Mouse (Mus musculus) midbrain, embryonic 13.5 days (tissue): Measurements from ENCODE around the gene Hes6. TPM values are rescaled to one million over a fixed set of nuclear protein-coding genes. Genes with fewer than 3 reads are reported as not detected.

Experiments used
- ATAC-seq: fragments of 200-750 bp; cut with Nextera tagmentation; 2 replicates; pipeline ENCODE4 v1.8.0; 2017; ENCODE audit warnings: mild to moderate bottlenecking, moderate TSS enrichment, moderate library complexity
- H3K27ac ChIP-seq: fragments of 300-500 bp; sonication (generic); 2 replicates; pipeline ENCODE4 v1.5.1; 2015; ENCODE audit warnings: inconsistent platforms, mild to moderate bottlenecking, moderate library complexity
- H3K27me3 ChIP-seq: fragments of 300-500 bp; sonication (generic); 2 replicates; pipeline ENCODE4 v1.6.1; 2015; ENCODE audit warnings: mild to moderate bottlenecking, inconsistent platforms
- H3K36me3 ChIP-seq: fragments of 300-500 bp; sonication (generic); 2 replicates; pipeline ENCODE4 v1.6.1; 2015; ENCODE audit warnings: mild to moderate bottlenecking, inconsistent platforms
- H3K4me1 ChIP-seq: fragments of 300-500 bp; sonication (generic); replicated peaks from 2 replicates; pipeline ENCODE4 v1.6.1; 2015; ENCODE audit warnings: inconsistent platforms
- H3K4me2 ChIP-seq: fragments of 300-500 bp; sonication (generic); replicated peaks from 2 replicates; pipeline ENCODE4 v1.6.1; 2015; ENCODE audit warnings: moderate library complexity, mild to moderate bottlenecking, inconsistent platforms
- H3K4me3 ChIP-seq: fragments of 300-500 bp; sonication (generic); replicated peaks from 2 replicates; pipeline ENCODE4 v1.5.1; 2015; ENCODE audit warnings: mild to moderate bottlenecking, inconsistent platforms
- H3K9ac ChIP-seq: fragments of 300-500 bp; sonication (generic); replicated peaks from 2 replicates; pipeline ENCODE4 v1.6.1; 2015; ENCODE audit warnings: mild to moderate bottlenecking, inconsistent platforms
- H3K9me3 ChIP-seq: fragments of 300-500 bp; sonication (generic); 2 replicates; pipeline ENCODE4 v1.6.1; 2016; ENCODE audit warnings: mild to moderate bottlenecking, inconsistent platforms
- WGBS: fragments of 180-500 bp; shearing (Covaris S2); methylation state at CpG from one replicate; pipeline ENCODE4 v1.1.7; 2015; 5-methylcytosine and 5-hydroxymethylcytosine counted together
- polyA plus RNA-seq: library from polyadenylated mRNA; unstranded; fragments of >200 nt; fragmentation: Nextera tagmentation; extraction: Ambion mirVana; gene quantifications from 2 replicates; pipeline ENCODE4 v1.2.1, GENCODE M21; 2015

Hes6 gene
- polyA plus RNA-seq, 1 experiment from 2014 or later: 357 TPM

DNA sequence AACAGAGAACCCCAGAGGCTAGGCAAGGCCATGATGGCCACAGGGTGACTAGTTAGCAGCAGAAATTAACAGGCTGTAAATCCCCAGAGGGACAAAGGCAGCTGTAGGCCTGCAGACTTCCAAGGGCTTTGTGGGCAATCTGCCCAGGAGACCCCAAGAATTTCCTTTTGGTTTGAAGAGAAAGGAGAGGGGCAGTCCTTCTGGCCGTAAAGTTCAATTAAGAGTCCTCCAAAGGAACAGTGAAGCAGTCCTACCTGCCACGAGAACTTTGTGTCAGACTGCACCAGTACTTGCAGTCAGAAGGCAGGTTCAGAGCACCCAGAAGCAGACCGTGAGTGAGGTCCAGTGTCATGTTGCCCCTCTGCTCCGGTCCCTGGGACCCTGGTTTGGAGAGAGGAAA is 1.1 kb upstream of the Hes6 start:
- peaks cover 26% of the 10 kb centered on the region for H3K36me3 ChIP-seq
- peak overlapping the region; percentile 95 for H3K4me2 ChIP-seq
- 30% methylated on average over 4 of the region's 4 CpGs for WGBS
- H3K9me3 ChIP-seq: no peaks in the 10 kb centered on the region
- peak overlapping the region; percentile 98 for H3K27ac ChIP-seq
- H3K4me1 ChIP-seq: peaks cover 61% of the 10 kb centered on the region
- H3K4me3 ChIP-seq: no peak overlapping the region
- ATAC-seq: no peak
- H3K9ac ChIP-seq: peak overlapping the region; percentile 74; the same call in 1 of the 2 replicates
- H3K27me3 ChIP-seq: no peaks in the 10 kb centered on the region

DNA sequence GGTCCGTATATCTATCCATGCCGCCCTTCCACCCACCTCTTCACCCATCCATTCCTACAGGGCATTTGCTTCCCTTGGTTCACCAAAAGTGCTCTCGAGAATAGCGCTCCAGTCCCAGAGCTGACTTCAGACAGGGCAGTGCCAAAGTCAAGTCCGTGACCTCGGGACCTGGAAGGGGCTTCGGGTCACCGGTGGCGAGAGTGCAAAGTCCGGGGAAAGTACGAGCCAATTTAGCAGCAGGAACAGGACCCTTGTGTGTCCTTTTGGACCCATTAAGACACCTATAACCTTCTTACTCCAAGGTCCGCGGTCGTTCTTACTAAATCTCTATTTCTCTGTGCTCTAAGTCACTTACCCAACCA is 321 bp downstream of the Hes6 start:
- H3K4me2 ChIP-seq: peak overlapping the region; percentile 95
- peaks cover 61% of the 10 kb centered on the region for H3K4me1 ChIP-seq
- H3K9ac ChIP-seq: peak overlapping the region; percentile 74

DNA sequence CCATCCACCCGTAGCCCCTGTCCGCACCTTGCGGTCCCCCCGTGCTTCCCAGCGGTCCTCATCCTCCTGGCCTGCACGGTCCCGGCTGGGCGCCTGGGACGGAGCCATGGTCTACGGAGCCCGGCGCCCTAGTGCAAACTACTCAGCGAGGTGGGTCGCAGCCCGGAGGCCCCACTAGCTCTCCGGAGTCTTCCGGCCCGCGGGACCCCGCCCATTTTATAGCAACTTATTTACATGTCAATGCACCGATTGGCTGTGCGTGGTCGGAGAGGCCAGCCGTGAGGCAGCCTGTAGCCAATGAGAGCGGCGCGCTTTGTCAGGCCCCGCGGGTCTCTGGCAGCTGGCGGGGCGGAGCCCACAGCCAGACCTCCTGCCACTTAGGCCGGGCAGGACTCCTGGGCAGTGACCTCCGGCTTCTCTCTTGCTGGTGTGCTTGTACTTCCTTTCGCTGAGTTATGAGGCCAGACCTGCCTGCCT is 770 bp downstream of the Hes6 start:
- H3K9ac ChIP-seq: peak overlapping the region; percentile 96
- peak; percentile 91 for ATAC-seq
- peak overlapping the region; percentile 81 for H3K4me3 ChIP-seq
- under 1% methylated on average over 34 of the region's 34 CpGs for WGBS
- no peaks in the 10 kb centered on the region for H3K27me3 ChIP-seq
- H3K9me3 ChIP-seq: no peaks in the 10 kb centered on the region
- H3K27ac ChIP-seq: peak overlapping the region; percentile 98
- H3K4me1 ChIP-seq: peaks cover 61% of the 10 kb centered on the region
- peak overlapping the region; percentile 95 for H3K4me2 ChIP-seq
- H3K36me3 ChIP-seq: peaks cover 17% of the 10 kb centered on the region

More for the DNA sequence above, 321 bp downstream of the Hes6 start:
- Histone ChIP-seq H3K27me3 (no peaks in the 10 kb centered on the region), H3K36me3 (peaks cover 20% of the 10 kb centered on the region), H3K4me3 (peak overlapping the region; percentile 81), H3K9me3 (no peaks in the 10 kb centered on the region), H3K27ac (peak overlapping the region; percentile 98)
- ATAC-seq: no peak
- under 1% methylated on average over 14 of the region's 14 CpGs for WGBS

DNA sequence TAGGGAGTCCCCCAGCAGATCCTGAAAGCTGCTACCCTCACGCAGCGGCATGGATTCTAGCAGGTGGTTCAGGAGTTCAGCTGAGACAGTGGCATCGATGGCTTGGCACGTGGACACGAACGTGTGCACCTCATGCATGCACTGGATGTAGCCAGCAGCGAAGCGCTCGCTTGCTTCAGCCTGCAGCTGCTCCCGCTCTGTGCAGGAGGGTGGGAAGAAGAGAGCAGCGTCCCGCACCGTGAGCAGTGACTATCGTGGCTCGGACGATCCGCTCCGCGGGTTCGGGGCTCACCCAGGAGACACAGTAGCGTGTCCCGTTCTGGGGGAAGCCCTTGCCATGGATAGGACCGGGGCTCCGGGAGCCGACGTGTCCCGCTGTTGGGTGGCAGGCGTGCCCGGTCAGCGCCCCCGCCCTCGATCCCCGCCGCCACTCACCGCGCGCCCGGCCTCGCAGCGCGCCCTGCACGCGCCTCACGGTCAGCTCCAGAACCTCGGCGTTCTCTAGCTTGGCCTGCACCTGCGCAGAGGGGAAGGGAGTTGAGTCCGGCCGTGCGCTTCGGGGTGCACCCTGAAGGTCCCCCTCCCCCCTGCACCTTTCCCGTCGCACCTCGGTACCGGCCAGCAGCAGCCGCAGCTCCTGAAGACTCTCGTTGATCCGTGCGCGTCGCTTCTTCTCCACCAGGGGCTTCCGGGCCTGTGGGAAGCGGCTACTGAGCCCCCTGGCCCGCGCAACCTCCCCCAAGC is 1.4 kb downstream of the Hes6 start:
- peak; percentile 24 for ATAC-seq
- WGBS: 1% methylated on average over 59 of the region's 65 CpGs
- peaks cover 61% of the 10 kb centered on the region for H3K4me1 ChIP-seq

GRCm38 (mm10) chr1:91411631-91412285 is 2.1 kb downstream of the Hes6 start:
- Histone ChIP-seq H3K27me3 (no peaks in the 10 kb centered on the region), H3K9ac (peak overlapping the region; percentile 96), H3K4me1 (peaks cover 58% of the 10 kb centered on the region), H3K27ac (peak overlapping the region; percentile 98), H3K4me2 (peak overlapping the region; percentile 95), H3K4me3 (peak overlapping the region; percentile 81), H3K9me3 (no peaks in the 10 kb centered on the region), H3K36me3 (peaks cover 7% of the 10 kb centered on the region; the same call in 1 of the 2 replicates)
- ATAC-seq: no peak
- whole genome bisulfite sequencing: 46% methylated on average over 8 of the region's 8 CpGs

More for the DNA sequence above, 1.4 kb downstream of the Hes6 start:
- Histone ChIP-seq H3K27ac (peak overlapping the region; percentile 98), H3K36me3 (peaks cover 12% of the 10 kb centered on the region; the same call in 1 of the 2 replicates), H3K4me3 (peak overlapping the region; percentile 81), H3K9me3 (no peaks in the 10 kb centered on the region), H3K27me3 (no peaks in the 10 kb centered on the region), H3K4me2 (peak overlapping the region; percentile 95), H3K9ac (peak overlapping the region; percentile 96)

- Histone ChIP-seq H3K9me3 (no peaks in the 10 kb centered on the region), H3K4me2 (no peak overlapping the region), H3K27me3 (peaks cover 13% of the 10 kb centered on the region), H3K4me1 (peaks cover 25% of the 10 kb centered on the region), H3K9ac (no peak overlapping the region), H3K36me3 (0 out of 2 replicates have a peak, but pooled peaks cover 3% of the 10 kb centered on the region), H3K4me3 (no peak overlapping the region), H3K27ac (no peak overlapping the region)
- ATAC-seq: no peak
- 94% methylated on average over 4 of the region's 4 CpGs for WGBS
Observed at GRCm38 (mm10) chr1:91407819-91408218, 6.0 kb downstream of the Hes6 start.

DNA sequence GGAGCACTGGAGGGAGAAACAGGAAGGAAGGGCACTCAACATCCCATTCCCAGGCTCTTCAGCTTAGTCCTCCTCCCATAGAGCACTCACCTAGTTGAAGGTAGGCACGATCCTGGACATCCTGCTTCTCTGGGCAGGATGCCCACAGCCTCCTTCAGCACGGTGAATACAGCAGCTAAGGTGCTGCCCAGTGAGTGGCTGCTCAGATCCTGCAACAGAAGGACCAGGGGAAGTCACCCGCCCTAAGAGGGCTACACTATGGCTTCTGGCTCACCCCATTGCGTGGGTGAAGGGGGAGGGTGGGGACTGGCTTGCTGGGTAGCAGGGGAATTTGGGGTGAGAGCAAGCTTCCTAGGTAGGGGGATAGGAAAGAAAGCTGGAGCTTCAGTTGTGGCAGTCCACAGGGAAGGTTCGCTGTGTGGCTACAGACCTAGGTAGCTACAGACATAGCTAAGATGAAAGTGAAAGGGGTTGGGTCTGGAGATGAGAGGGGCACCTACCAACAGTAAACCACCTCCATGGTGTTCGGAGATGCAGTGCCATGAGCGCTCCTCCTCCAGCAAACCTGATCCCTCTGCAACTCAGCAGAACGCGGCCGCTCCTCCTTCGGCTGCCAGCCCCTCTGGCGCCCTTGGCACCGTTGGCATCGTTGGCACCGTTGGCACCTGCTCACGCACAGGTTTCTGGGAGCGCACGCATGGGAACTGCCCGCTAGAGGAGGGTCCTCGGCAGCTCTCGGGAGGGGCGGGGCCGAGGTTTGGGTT is 8.2 kb downstream of the Hes6 start:
- WGBS: 66% methylated on average over 23 of the region's 23 CpGs
- no peak for ATAC-seq

GRCm38 (mm10) chr1:91404976-91405375 is 8.9 kb downstream of the Hes6 start:
- H3K36me3 ChIP-seq: no peaks in the 10 kb centered on the region
- H3K4me2 ChIP-seq: no peak overlapping the region
- no peak overlapping the region for H3K9ac ChIP-seq
- H3K4me1 ChIP-seq: no peaks in the 10 kb centered on the region
- ATAC-seq: no peak
- peaks cover 13% of the 10 kb centered on the region for H3K27me3 ChIP-seq
- H3K4me3 ChIP-seq: no peak overlapping the region
- H3K9me3 ChIP-seq: no peaks in the 10 kb centered on the region
- no peak overlapping the region for H3K27ac ChIP-seq
- 48% methylated on average over 1 of the region's 1 CpGs for WGBS

More for the DNA sequence above, 8.2 kb downstream of the Hes6 start:
- no peaks in the 10 kb centered on the region for H3K36me3 ChIP-seq
- peaks cover 5% of the 10 kb centered on the region for H3K4me1 ChIP-seq
- H3K9ac ChIP-seq: no peak overlapping the region
- H3K4me3 ChIP-seq: no peak overlapping the region
- H3K4me2 ChIP-seq: no peak overlapping the region
- peaks cover 13% of the 10 kb centered on the region for H3K27me3 ChIP-seq
- no peak overlapping the region for H3K27ac ChIP-seq
- H3K9me3 ChIP-seq: no peaks in the 10 kb centered on the region

- H3K27ac ChIP-seq: peak within 1 kb of the TSS; percentile 91
- peak within 1 kb of the TSS; percentile 97 for H3K4me2 ChIP-seq
- ATAC-seq: peak; percentile 98
- H3K9ac ChIP-seq: peak within 1 kb of the TSS; percentile 94
- H3K36me3 ChIP-seq: peaks cover 11% of the 10 kb centered on the region
- H3K4me1 ChIP-seq: peaks cover 36% of the 10 kb centered on the region
- peak within 1 kb of the TSS; percentile 91 for H3K4me3 ChIP-seq
- no peaks in the 10 kb centered on the region for H3K9me3 ChIP-seq
- H3K27me3 ChIP-seq: no peaks in the 10 kb centered on the region
- WGBS: under 1% methylated on average over 60 of the region's 91 CpGs
Observed at GRCm38 (mm10) chr1:91398260-91399062, 15.4 kb downstream of the Hes6 start, which contains the start of gene Ilkap. Gene Ilkap (minus strand): TSS chr1:91398815.

DNA sequence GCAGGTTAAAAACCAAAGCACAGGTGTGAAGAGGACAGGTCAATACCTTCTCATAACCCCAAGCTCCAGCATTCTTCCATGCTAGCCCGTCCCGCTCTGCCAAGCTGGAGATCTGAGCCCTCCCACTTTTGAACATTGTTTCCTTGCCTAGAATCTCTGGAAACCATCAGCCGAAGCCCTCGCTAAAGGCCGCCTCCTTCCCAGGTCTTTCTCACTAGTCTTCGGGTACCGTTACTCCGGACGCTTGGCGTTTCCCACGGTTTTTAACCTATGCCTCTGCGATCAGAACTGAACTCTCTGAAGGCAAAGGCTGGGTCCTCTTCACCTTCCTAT is 15.9 kb downstream of the Hes6 start:
- H3K9ac ChIP-seq: peak overlapping the region; percentile 94
- no peaks in the 10 kb centered on the region for H3K9me3 ChIP-seq
- H3K4me1 ChIP-seq: peaks cover 36% of the 10 kb centered on the region
- peak; percentile 1; the same call in 1 of the 2 replicates for ATAC-seq
- WGBS: 2% methylated on average over 12 of the region's 12 CpGs
- no peaks in the 10 kb centered on the region for H3K27me3 ChIP-seq
- peaks cover 15% of the 10 kb centered on the region for H3K36me3 ChIP-seq
- peak overlapping the region; percentile 91 for H3K4me3 ChIP-seq
- peak overlapping the region; percentile 97 for H3K4me2 ChIP-seq
- peak overlapping the region; percentile 91; the same call in 1 of the 2 replicates for H3K27ac ChIP-seq

- Histone ChIP-seq H3K27ac (no peak overlapping the region), H3K9ac (no peak overlapping the region), H3K36me3 (peaks cover 76% of the 10 kb centered on the region), H3K27me3 (no peaks in the 10 kb centered on the region), H3K4me2 (no peak overlapping the region), H3K4me1 (peaks cover 9% of the 10 kb centered on the region), H3K4me3 (no peak overlapping the region), H3K9me3 (no peaks in the 10 kb centered on the region)
- no peak for ATAC-seq
- WGBS: 95% methylated on average over 5 of the region's 5 CpGs
Observed at GRCm38 (mm10) chr1:91390369-91390768, 23.5 kb downstream of the Hes6 start.
